Comparison of ENCODE assay signal across 8 mouse cellular contexts in the genomic region with DNA sequence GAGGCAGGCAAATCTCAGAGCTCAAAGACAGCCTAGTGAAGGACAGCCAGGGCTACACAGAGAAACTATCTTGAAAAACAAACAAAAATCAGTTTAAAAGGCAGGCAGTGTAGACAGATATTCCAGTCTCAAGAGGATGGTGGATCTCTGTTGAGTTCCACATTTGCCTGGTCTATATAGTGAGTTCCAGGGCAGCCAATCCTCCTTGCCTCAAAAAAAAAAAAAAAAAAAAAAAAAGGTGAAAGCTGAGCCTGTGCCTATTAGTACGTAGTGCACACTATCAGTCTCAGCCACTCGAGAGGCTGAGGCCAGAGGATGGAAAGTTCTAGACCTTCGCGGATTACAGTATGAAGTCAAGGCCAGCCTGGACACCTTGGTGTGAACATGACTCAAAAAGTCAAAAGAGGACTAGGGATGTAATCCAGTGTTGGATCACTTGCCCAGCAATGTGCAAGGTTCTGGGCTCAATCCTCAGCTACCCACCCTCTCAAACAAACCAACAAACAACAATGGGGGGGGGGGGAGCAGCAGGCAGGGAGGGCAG. TPM values are rescaled to one million over a fixed set of nuclear protein-coding genes. Genes with fewer than 3 reads are reported as not detected.
DNase-seq lines count a peak whose midpoint lies in the region; ATAC-seq and TF ChIP-seq lines count a peak whose summit lies in the region.

No protein-coding gene starts in this region.

- peak overlapping the region; percentile 99 for H3K4me3 ChIP-seq in forebrain, postnatal 0 days (ENCODE audit: low read depth, low read length)
- H3K4me3 ChIP-seq in liver, embryonic 15.5 days (replicated peaks): peak overlapping the region; percentile 100

- no peak for ATAC-seq in forebrain, postnatal 0 days
- ATAC-seq in liver, embryonic 15.5 days (ENCODE audit: insufficient read depth): no peak

- no peaks in the 10 kb centered on the region for H3K36me3 ChIP-seq in forebrain, postnatal 0 days (ENCODE audit: insufficient read depth)
- peaks cover 18% of the 10 kb centered on the region for H3K36me3 ChIP-seq in liver, embryonic 15.5 days (replicated peaks)

- peak overlapping the region; percentile 97 for H3K9ac ChIP-seq in forebrain, postnatal 0 days
- peak overlapping the region; percentile 90 for H3K9ac ChIP-seq in liver, embryonic 15.5 days

- H3K27me3 ChIP-seq in forebrain, postnatal 0 days (ENCODE audit: insufficient read depth, low read length): no peaks in the 10 kb centered on the region
- H3K27me3 ChIP-seq in liver, embryonic 15.5 days: no peaks in the 10 kb centered on the region

- no peak for TF ChIP-seq CTCF in forebrain, postnatal 0 days (IDR thresholded peaks at IDR 0.05; ENCODE audit: low read depth)

- no peaks in the 10 kb centered on the region for H3K9me3 ChIP-seq in forebrain, postnatal 0 days (ENCODE audit: low read length)
- H3K9me3 ChIP-seq in liver, embryonic 15.5 days (replicated peaks): no peaks in the 10 kb centered on the region

- peaks cover 16% of the 10 kb centered on the region for H3K4me1 ChIP-seq in forebrain, postnatal 0 days (ENCODE audit: insufficient read depth)
- peaks cover 42% of the 10 kb centered on the region for H3K4me1 ChIP-seq in liver, embryonic 15.5 days (replicated peaks)

- WGBS in forebrain, postnatal 0 days: 7% methylated on average over 4 of the region's 4 CpGs
- 5% methylated on average over 4 of the region's 4 CpGs for WGBS in liver, embryonic 15.5 days (ENCODE audit: insufficient replicate concordance)

- H3K27ac ChIP-seq in forebrain, postnatal 0 days (ENCODE audit: low read depth, low read length): peak overlapping the region; percentile 97
- H3K27ac ChIP-seq in liver, embryonic 15.5 days (replicated peaks): peak overlapping the region; percentile 95

- H3K4me2 ChIP-seq in forebrain, postnatal 0 days (ENCODE audit: low read depth): peak overlapping the region; percentile 69
- H3K4me2 ChIP-seq in liver, embryonic 15.5 days: peak overlapping the region; percentile 89

- DNase-seq in adrenal gland, adult 2 months: peak; percentile 72
- no peak for DNase-seq in adrenal gland, postnatal 10 days
- peak; percentile 8 for DNase-seq in right cerebral cortex, adult 18-20 months
- no peak for DNase-seq in right cerebral cortex, postnatal 10 days (ENCODE audit: low spot score in 2 of 2)
- no peak for DNase-seq in forebrain, postnatal 0 days
- DNase-seq in testis, postnatal 14 days (ENCODE audit: low spot score): peak; percentile 42
- no peak for DNase-seq in left cerebral cortex, adult 9 months (ENCODE audit: low spot score in 2 of 2)

RNA-seq across cellular contexts. Expression of a gene that starts 0.7 kb away (rescaled TPM):
- total RNA-seq in adrenal gland, adult 2 months (2021): 100 to 1,000 TPM; 385 to 421 TPM
- 1,644 and 2,044 TPM in 2 replicates for polyA plus RNA-seq in adrenal gland, adult 2 months (2012; rRNA removed)
- 100 to 1,000 TPM; 285 to 303 TPM for total RNA-seq in adrenal gland, postnatal 10 days (2021)
- 63.4 and 69.9 TPM in 2 replicates for total RNA-seq in forebrain, postnatal 0 days (2014; rRNA removed)
- polyA plus RNA-seq in forebrain, postnatal 0 days (2015; fragmentation: Nextera tagmentation; extraction: Ambion mirVana): 215 and 267 TPM in 2 replicates
- 271 and 287 TPM in 2 replicates for polyA plus RNA-seq in liver, embryonic 15.5 days (2015; fragmentation: Nextera tagmentation; extraction: Ambion mirVana)

RNA-seq across cellular contexts. Expression of a gene that starts 0.7 kb away (rescaled TPM):
- 1 to 10 TPM; 1.5 to 2.4 TPM for total RNA-seq in adrenal gland, adult 2 months (2021)
- 0.65 and 0.95 TPM in 2 replicates for polyA plus RNA-seq in adrenal gland, adult 2 months (2012; rRNA removed)
- total RNA-seq in adrenal gland, postnatal 10 days (2021): 1 to 10 TPM; 2.2 to 4.3 TPM
- total RNA-seq in forebrain, postnatal 0 days (2014; rRNA removed): 4.9 and 7.2 TPM in 2 replicates
- 2.4 and 3.3 TPM in 2 replicates for polyA plus RNA-seq in forebrain, postnatal 0 days (2015; fragmentation: Nextera tagmentation; extraction: Ambion mirVana)
- 0.61 and 0.97 TPM in 2 replicates for polyA plus RNA-seq in liver, embryonic 15.5 days (2015; fragmentation: Nextera tagmentation; extraction: Ambion mirVana)

RNA-seq across cellular contexts. Expression of a gene that starts 25.9 kb away (rescaled TPM):
- under 1 TPM in 1 of 2 experiments, not detected in 1; 0.31 TPM for total RNA-seq in adrenal gland, adult 2 months (2021)
- polyA plus RNA-seq in adrenal gland, adult 2 months (2012; rRNA removed): 0.07 and 0.16 TPM in 2 replicates
- total RNA-seq in adrenal gland, postnatal 10 days (2021): not detected
- not detected in 2 replicates for total RNA-seq in forebrain, postnatal 0 days (2014; rRNA removed)
- polyA plus RNA-seq in forebrain, postnatal 0 days (2015; fragmentation: Nextera tagmentation; extraction: Ambion mirVana): not detected in 2 replicates
- not detected in 2 replicates for polyA plus RNA-seq in liver, embryonic 15.5 days (2015; fragmentation: Nextera tagmentation; extraction: Ambion mirVana)

RNA-seq across cellular contexts. Expression of a gene that starts 31.2 kb away (rescaled TPM):
- total RNA-seq in adrenal gland, adult 2 months (2021): under 1 TPM; 0.35 to 0.63 TPM
- 0.20 and 0.23 TPM in 2 replicates for polyA plus RNA-seq in adrenal gland, adult 2 months (2012; rRNA removed)
- under 1 TPM; 0.18 to 0.66 TPM for total RNA-seq in adrenal gland, postnatal 10 days (2021)
- total RNA-seq in forebrain, postnatal 0 days (2014; rRNA removed): 0.23 TPM in 1 of 2 replicates, not detected in the other
- 1.2 and 1.4 TPM in 2 replicates for polyA plus RNA-seq in forebrain, postnatal 0 days (2015; fragmentation: Nextera tagmentation; extraction: Ambion mirVana)
- 2.9 and 3.0 TPM in 2 replicates for polyA plus RNA-seq in liver, embryonic 15.5 days (2015; fragmentation: Nextera tagmentation; extraction: Ambion mirVana)

RNA-seq across cellular contexts. Expression of a gene that starts 36.1 kb away (rescaled TPM):
- 100 to 1,000 TPM; 272 to 371 TPM for total RNA-seq in adrenal gland, adult 2 months (2021)
- 275 and 332 TPM in 2 replicates for polyA plus RNA-seq in adrenal gland, adult 2 months (2012; rRNA removed)
- 100 to 1,000 TPM; 346 to 350 TPM for total RNA-seq in adrenal gland, postnatal 10 days (2021)
- total RNA-seq in forebrain, postnatal 0 days (2014; rRNA removed): 323 and 378 TPM in 2 replicates
- polyA plus RNA-seq in forebrain, postnatal 0 days (2015; fragmentation: Nextera tagmentation; extraction: Ambion mirVana): 303 and 370 TPM in 2 replicates
- polyA plus RNA-seq in liver, embryonic 15.5 days (2015; fragmentation: Nextera tagmentation; extraction: Ambion mirVana): 167 and 207 TPM in 2 replicates

Comparison
In these comparisons a context has a peak if more than half of its experiments do, and no peak if none do; other contexts are left out.
1. DNase-seq: peak in adrenal gland, adult 2 months (single experiment), right cerebral cortex, adult 18-20 months (single experiment) and testis, postnatal 14 days (single experiment); none in adrenal gland, postnatal 10 days (single experiment), right cerebral cortex, postnatal 10 days (0 of 2), forebrain, postnatal 0 days (single experiment) and left cerebral cortex, adult 9 months (0 of 2).